Mouse (Mus musculus) cerebellum, adult 2 months (tissue): ENCODE results near the gene Gna11.

Experiments used
- CTCF ChIP-seq: fragments of 200-500 bp; IDR thresholded peaks from 2 replicates; pipeline ENCODE4 v1.5.1; 2011; ENCODE audit warnings: low read depth, mild to moderate bottlenecking, control low read depth, low read length, moderate library complexity, borderline replicate concordance; ENCODE audit not compliant: insufficient read depth
- POLR2A ChIP-seq: fragments of 200-500 bp; IDR thresholded peaks from 2 replicates; pipeline ENCODE4 v1.6.1; 2011; ENCODE audit warnings: low read length, control low read depth, borderline replicate concordance; ENCODE audit not compliant: insufficient read depth

DNA sequence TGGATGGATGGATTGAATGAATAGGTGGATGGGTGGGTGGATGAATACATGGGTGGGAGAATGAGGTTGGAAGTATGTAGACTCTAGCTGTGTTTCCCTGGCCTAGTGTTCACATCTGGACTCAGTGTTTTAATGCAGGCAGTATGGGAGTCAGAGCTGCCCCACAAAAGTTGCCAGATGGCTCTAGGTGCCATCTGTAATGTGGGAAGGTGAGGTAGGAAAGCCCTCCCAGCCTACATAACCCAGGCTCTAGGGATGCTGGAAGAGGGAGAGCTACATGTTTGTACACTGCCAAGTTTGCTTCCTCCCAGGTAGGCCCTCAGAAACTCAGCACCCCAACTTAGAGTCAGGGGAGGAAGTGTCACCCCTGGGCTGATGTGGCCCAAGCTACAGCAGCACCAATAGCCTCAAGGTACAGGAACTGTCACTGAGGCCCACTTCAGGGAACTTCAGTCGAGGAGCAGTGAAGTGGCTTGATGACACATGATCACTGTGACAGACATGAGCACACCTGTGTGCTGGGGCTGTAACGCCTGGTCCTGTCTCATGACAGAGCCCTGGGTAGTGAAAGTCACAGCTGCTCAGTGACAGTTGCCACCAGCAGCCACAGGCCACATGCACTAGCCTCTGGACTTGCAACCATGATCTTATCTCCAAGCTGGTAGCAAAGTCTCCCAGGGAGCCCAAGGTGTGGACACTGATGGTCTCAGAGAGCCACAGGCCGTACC is 6.5 kb downstream of the Gna11 start:
- no peak for TF ChIP-seq CTCF
- no peak for TF ChIP-seq POLR2A
